Mouse (Mus musculus): ENCODE measurements around the gene Mkrn2.

Mkrn2 gene

GRCm38 (mm10) chr6:115601715-115602523 lies at the start of gene Mkrn2:
Mkrn2 (plus strand) TSS chr6:115601902.
- in situ Hi-C loops (cut with MboI, MseI), result loop anchor here (10.0 kb wide), 1 partner anchor 173 kb away; the partner anchor contains the start of gene Cand2

GRCm38 (mm10) chr6:115555485-115555884 lies 46.2 kb upstream of the Mkrn2 start:
- in situ Hi-C loops (cut with MboI, MseI), result no loop called here

- in situ Hi-C loops (cut with MboI, MseI), result no loop called here
These were observed 43.5 kb upstream of the Mkrn2 start for GRCm38 (mm10) chr6:115558176-115558575.

GRCm38 (mm10) chr6:115559651-115560632 lies 41.8 kb upstream of the Mkrn2 start:
- in situ Hi-C loops (cut with MboI, MseI), result no loop called here

- in situ Hi-C loops (cut with MboI, MseI), result no loop called here
These were observed 36.1 kb upstream of the Mkrn2 start for GRCm38 (mm10) chr6:115565479-115566045.

GRCm38 (mm10) chr6:115574171-115574570 lies 27.5 kb upstream of the Mkrn2 start:
- in situ Hi-C loops (cut with MboI, MseI), result no loop called here

GRCm38 (mm10) chr6:115577407-115577806 lies 24.3 kb upstream of the Mkrn2 start:
- in situ Hi-C loops (cut with MboI, MseI), result no loop called here

- in situ Hi-C loops (cut with MboI, MseI), result no loop called here
These were observed 23.8 kb upstream of the Mkrn2 start for GRCm38 (mm10) chr6:115577941-115578340.

- in situ Hi-C loops (cut with MboI, MseI), result no loop called here
These were observed 20.9 kb upstream of the Mkrn2 start for GRCm38 (mm10) chr6:115580810-115581209.

- in situ Hi-C loops (cut with MboI, MseI), result no loop called here
These were observed 19.2 kb upstream of the Mkrn2 start for GRCm38 (mm10) chr6:115582328-115583115.

- in situ Hi-C loops (cut with MboI, MseI), result no loop called here
These were observed 18.1 kb upstream of the Mkrn2 start for GRCm38 (mm10) chr6:115583430-115584125.

- in situ Hi-C loops (cut with MboI, MseI), result no loop called here
These were observed 17.5 kb upstream of the Mkrn2 start for GRCm38 (mm10) chr6:115584176-115584575.

- in situ Hi-C loops (cut with MboI, MseI), result no loop called here
These were observed 15.4 kb upstream of the Mkrn2 start for GRCm38 (mm10) chr6:115586321-115586720.

- in situ Hi-C loops (cut with MboI, MseI), result no loop called here
These were observed 9.9 kb upstream of the Mkrn2 start for GRCm38 (mm10) chr6:115591692-115592359.

- in situ Hi-C loops (cut with MboI, MseI), result no loop called here
These were observed 9.2 kb upstream of the Mkrn2 start, which contains the start of gene Mkrn2os for GRCm38 (mm10) chr6:115592458-115592857. Mkrn2os (minus strand) TSS chr6:115592576.

- in situ Hi-C loops (cut with MboI, MseI), result no loop called here
These were observed 8.4 kb upstream of the Mkrn2 start for GRCm38 (mm10) chr6:115593252-115593651.

GRCm38 (mm10) chr6:115594463-115594862 lies 7.2 kb upstream of the Mkrn2 start:
- in situ Hi-C loops (cut with MboI, MseI), result no loop called here

GRCm38 (mm10) chr6:115595667-115596066 lies 6.0 kb upstream of the Mkrn2 start:
- in situ Hi-C loops (cut with MboI, MseI), result no loop called here

GRCm38 (mm10) chr6:115601322-115601714 lies 384 bp upstream of the Mkrn2 start:
- in situ Hi-C loops (cut with MboI, MseI), result loop anchor here (10.0 kb wide), 1 partner anchor 173 kb away; the partner anchor contains the start of gene Cand2

- in situ Hi-C loops (cut with MboI, MseI), result loop anchor here (10.0 kb wide), 1 partner anchor 168 kb away; the partner anchor contains the start of gene Cand2
These were observed 4.8 kb downstream of the Mkrn2 start for GRCm38 (mm10) chr6:115606461-115606860.

Data from regulatory T cell (primary cell).